Mouse (Mus musculus): Measurements from ENCODE around the gene Mob1b.

- TF ChIP-seq CTCF (IDR thresholded peaks at IDR 0.05; ENCODE audit: extremely low read depth, insufficient read depth, low read length) (no peak), POLR2A (IDR thresholded peaks at IDR 0.05; ENCODE audit: extremely low read depth, insufficient read depth, low read length) (no peak)
Observed at GRCm38 (mm10) chr5:88762611-88763010, 42.0 kb downstream of the Mob1b start.

All from cortical plate, adult 2 months (tissue).